Mouse (Mus musculus) forebrain, embryonic 13.5 days (tissue): ENCODE measurements around the gene Lce1a2. TPM values are rescaled to one million over a fixed set of nuclear protein-coding genes. Genes with fewer than 3 reads are reported as not detected.
"Not testable (repeated sequence)": the region's sequence is repeated elsewhere in the genome, so short reads cannot be mapped to it uniquely, and the experiment has no call there.

Source experiments
- ATAC-seq: fragments of 200-750 bp; cut with Nextera tagmentation; 2 replicates; pipeline ENCODE4 v1.8.0; 2017
- H3K27ac ChIP-seq: fragments of 300-500 bp; sonication (generic); 2 replicates; pipeline ENCODE4 v1.5.1; 2015; ENCODE audit warnings: inconsistent platforms, mild to moderate bottlenecking, moderate library complexity
- H3K27me3 ChIP-seq: fragments of 300-500 bp; sonication (generic); 2 replicates; pipeline ENCODE4 v1.6.1; 2015; ENCODE audit warnings: mild to moderate bottlenecking, inconsistent platforms
- H3K36me3 ChIP-seq: fragments of 300-500 bp; sonication (generic); 2 replicates; pipeline ENCODE4 v1.6.1; 2015; ENCODE audit warnings: mild to moderate bottlenecking, inconsistent platforms; ENCODE audit not compliant: poor library complexity, severe bottlenecking
- H3K4me1 ChIP-seq: fragments of 300-500 bp; sonication (generic); 2 replicates; pipeline ENCODE4 v1.6.1; 2015; ENCODE audit warnings: inconsistent platforms
- H3K4me2 ChIP-seq: fragments of 300-500 bp; sonication (generic); 2 replicates; pipeline ENCODE4 v1.6.1; 2015; ENCODE audit warnings: inconsistent platforms, mild to moderate bottlenecking, moderate library complexity
- H3K4me3 ChIP-seq: fragments of 300-500 bp; sonication (generic); 2 replicates; pipeline ENCODE4 v1.5.1; 2015; ENCODE audit warnings: mild to moderate bottlenecking, inconsistent platforms
- H3K9ac ChIP-seq: fragments of 300-500 bp; sonication (generic); 2 replicates; pipeline ENCODE4 v1.6.1; 2015; ENCODE audit warnings: mild to moderate bottlenecking, inconsistent platforms
- H3K9me3 ChIP-seq: fragments of 300-500 bp; sonication (generic); replicated peaks from 2 replicates; pipeline ENCODE4 v1.6.1; 2016; ENCODE audit warnings: inconsistent platforms
- WGBS: fragments of 180-500 bp; shearing (Covaris S2); methylation state at CpG from one replicate; pipeline ENCODE4 v1.1.7; 2015; 5-methylcytosine and 5-hydroxymethylcytosine counted together
- polyA plus RNA-seq: library from polyadenylated mRNA; unstranded; fragments of >200 nt; fragmentation: Nextera tagmentation; extraction: Ambion mirVana; gene quantifications from 2 replicates; pipeline ENCODE4 v1.2.1, GENCODE M21; 2015

Lce1a2 gene
- not detected in 2 replicates for polyA plus RNA-seq

- no peaks in the 10 kb centered on the region for H3K36me3 ChIP-seq
- H3K4me2 ChIP-seq: no peak within 1 kb of the TSS
- H3K9ac ChIP-seq: no peak within 1 kb of the TSS
- no peaks in the 10 kb centered on the region for H3K4me1 ChIP-seq
- H3K27ac ChIP-seq: no peak within 1 kb of the TSS
- H3K4me3 ChIP-seq: no peak within 1 kb of the TSS
- no peak for ATAC-seq
- H3K27me3 ChIP-seq: no peaks in the 10 kb centered on the region
- H3K9me3 ChIP-seq: no peaks in the 10 kb centered on the region
These were observed at the start of gene Lce1a2 for GRCm38 (mm10) chr3:92670215-92670614. TSS of gene Lce1a2 (minus strand) at chr3:92670315.

- Histone ChIP-seq H3K4me3 (no peak overlapping the region), H3K27ac (no peak overlapping the region), H3K9me3 (no peaks in the 10 kb centered on the region), H3K36me3 (no peaks in the 10 kb centered on the region), H3K4me1 (no peaks in the 10 kb centered on the region), H3K4me2 (no peak overlapping the region), H3K27me3 (no peaks in the 10 kb centered on the region), H3K9ac (no peak overlapping the region)
- ATAC-seq: no peak
These were observed 45.0 kb upstream of the Lce1a2 start for GRCm38 (mm10) chr3:92715122-92715521.

- Histone ChIP-seq H3K27ac (no peak within 1 kb of the TSS), H3K9me3 (no peaks in the 10 kb centered on the region), H3K36me3 (no peaks in the 10 kb centered on the region), H3K27me3 (no peaks in the 10 kb centered on the region), H3K4me1 (no peaks in the 10 kb centered on the region), H3K9ac (no peak within 1 kb of the TSS), H3K4me2 (no peak within 1 kb of the TSS), H3K4me3 (no peak within 1 kb of the TSS)
- 92% methylated on average over 2 of the region's 2 CpGs for WGBS
- no peak for ATAC-seq
These were observed 38.9 kb upstream of the Lce1a2 start, which contains the start of gene Lce1e for GRCm38 (mm10) chr3:92708974-92709373. TSS of gene Lce1e (minus strand) at chr3:92709074.

GRCm38 (mm10) chr3:92694613-92695012 lies 24.5 kb upstream of the Lce1a2 start:
- no peaks in the 10 kb centered on the region for H3K4me1 ChIP-seq
- no peak overlapping the region for H3K9ac ChIP-seq
- no peak overlapping the region for H3K27ac ChIP-seq
- H3K9me3 ChIP-seq: no peaks in the 10 kb centered on the region
- H3K4me2 ChIP-seq: no peak overlapping the region
- ATAC-seq: no peak
- H3K27me3 ChIP-seq: no peaks in the 10 kb centered on the region
- H3K4me3 ChIP-seq: no peak overlapping the region
- H3K36me3 ChIP-seq: no peaks in the 10 kb centered on the region
- WGBS: 9% methylated on average over 1 of the region's 1 CpGs

GRCm38 (mm10) chr3:92691688-92692087 lies 21.6 kb upstream of the Lce1a2 start:
- Histone ChIP-seq H3K27me3 (no peaks in the 10 kb centered on the region), H3K4me3 (no peak overlapping the region), H3K4me1 (no peaks in the 10 kb centered on the region), H3K36me3 (no peaks in the 10 kb centered on the region), H3K9ac (no peak overlapping the region), H3K4me2 (no peak overlapping the region), H3K9me3 (no peaks in the 10 kb centered on the region), H3K27ac (no peak overlapping the region)
- no peak for ATAC-seq

GRCm38 (mm10) chr3:92689154-92689553 lies 19.0 kb upstream of the Lce1a2 start:
- H3K27ac ChIP-seq, H3K27me3 ChIP-seq, H3K36me3 ChIP-seq, H3K9me3 ChIP-seq, H3K4me1 ChIP-seq, H3K4me3 ChIP-seq, H3K4me2 ChIP-seq, H3K9ac ChIP-seq, ATAC-seq: not testable (repeated sequence)
- 88% methylated on average over 16 of the region's 16 CpGs for WGBS

- no peak for ATAC-seq
- H3K27ac ChIP-seq: no peak within 1 kb of the TSS
- no peaks in the 10 kb centered on the region for H3K9me3 ChIP-seq
- no peaks in the 10 kb centered on the region for H3K4me1 ChIP-seq
- H3K27me3 ChIP-seq: no peaks in the 10 kb centered on the region
- H3K4me3 ChIP-seq: no peak within 1 kb of the TSS
- H3K9ac ChIP-seq: no peak within 1 kb of the TSS
- H3K36me3 ChIP-seq: no peaks in the 10 kb centered on the region
- H3K4me2 ChIP-seq: no peak within 1 kb of the TSS
- WGBS: 72% methylated on average over 2 of the region's 2 CpGs
These were observed 17.0 kb upstream of the Lce1a2 start, which contains the start of gene Lce1d for GRCm38 (mm10) chr3:92687110-92687509. TSS of gene Lce1d (minus strand) at chr3:92687210.

GRCm38 (mm10) chr3:92678947-92679346 lies 8.8 kb upstream of the Lce1a2 start, which contains the start of gene Lce1c:
TSS of gene Lce1c (plus strand) at chr3:92679247.
- WGBS: 93% methylated on average over 4 of the region's 4 CpGs
- Histone ChIP-seq H3K4me1 (no peaks in the 10 kb centered on the region), H3K4me3 (no peak within 1 kb of the TSS), H3K9ac (no peak within 1 kb of the TSS), H3K27ac (no peak within 1 kb of the TSS), H3K4me2 (no peak within 1 kb of the TSS), H3K27me3 (no peaks in the 10 kb centered on the region), H3K9me3 (no peaks in the 10 kb centered on the region), H3K36me3 (no peaks in the 10 kb centered on the region)
- ATAC-seq: no peak

- H3K27me3 ChIP-seq: no peaks in the 10 kb centered on the region
- no peaks in the 10 kb centered on the region for H3K4me1 ChIP-seq
- no peaks in the 10 kb centered on the region for H3K36me3 ChIP-seq
- no peak within 1 kb of the TSS for H3K4me3 ChIP-seq
- H3K4me2 ChIP-seq: no peak within 1 kb of the TSS
- H3K27ac ChIP-seq: no peak within 1 kb of the TSS
- H3K9me3 ChIP-seq: no peaks in the 10 kb centered on the region
- no peak within 1 kb of the TSS for H3K9ac ChIP-seq
- ATAC-seq: no peak
These were observed 13.3 kb downstream of the Lce1a2 start, which contains the start of gene Lce1b for GRCm38 (mm10) chr3:92656826-92657225. TSS of gene Lce1b (minus strand) at chr3:92656926.

GRCm38 (mm10) chr3:92648207-92648606 lies 21.9 kb downstream of the Lce1a2 start, which contains the start of gene Lce1a1:
TSS of gene Lce1a1 (minus strand) at chr3:92648307.
- ATAC-seq: no peak
- Histone ChIP-seq H3K36me3 (no peaks in the 10 kb centered on the region), H3K4me3 (no peak within 1 kb of the TSS), H3K9me3 (no peaks in the 10 kb centered on the region), H3K27ac (no peak within 1 kb of the TSS), H3K4me1 (no peaks in the 10 kb centered on the region), H3K4me2 (no peak within 1 kb of the TSS), H3K9ac (no peak within 1 kb of the TSS), H3K27me3 (no peaks in the 10 kb centered on the region)
- 92% methylated on average over 1 of the region's 1 CpGs for WGBS

- 95% methylated on average over 15 of the region's 15 CpGs for WGBS
- no peak overlapping the region for H3K4me3 ChIP-seq
These were observed 30.3 kb downstream of the Lce1a2 start for GRCm38 (mm10) chr3:92639854-92640253.

GRCm38 (mm10) chr3:92638653-92638991 lies 31.5 kb downstream of the Lce1a2 start:
- no peak; the same call in 1 of the 2 replicates for ATAC-seq

More at GRCm38 (mm10) chr3:92639854-92640253, 30.3 kb downstream of the Lce1a2 start:
- H3K4me2 ChIP-seq: no peak overlapping the region
- H3K36me3 ChIP-seq: no peaks in the 10 kb centered on the region
- peaks cover 8% of the 10 kb centered on the region; the same call in 1 of the 2 replicates for H3K4me1 ChIP-seq
- H3K27me3 ChIP-seq: no peaks in the 10 kb centered on the region
- ATAC-seq: no peak
- H3K9me3 ChIP-seq: no peaks in the 10 kb centered on the region
- no peak overlapping the region for H3K27ac ChIP-seq
- no peak overlapping the region for H3K9ac ChIP-seq

More at GRCm38 (mm10) chr3:92638653-92638991, 31.5 kb downstream of the Lce1a2 start:
- Histone ChIP-seq H3K4me3 (no peak overlapping the region), H3K4me1 (peaks cover 8% of the 10 kb centered on the region; the same call in 1 of the 2 replicates), H3K36me3 (no peaks in the 10 kb centered on the region), H3K9me3 (no peaks in the 10 kb centered on the region), H3K27me3 (no peaks in the 10 kb centered on the region), H3K4me2 (no peak overlapping the region), H3K27ac (no peak overlapping the region), H3K9ac (no peak overlapping the region)
- WGBS: 64% methylated on average over 3 of the region's 3 CpGs
